Mouse (Mus musculus): ENCODE results near the gene Fibp. TPM values are rescaled to one million over a fixed set of nuclear protein-coding genes. Genes with fewer than 3 reads are reported as not detected.
A peak's percentile ranks its signal among the peaks of the same experiment; 100 is the strongest.
"Not testable (repeated sequence)": the region's sequence is repeated elsewhere in the genome, so short reads cannot be mapped to it uniquely, and the experiment has no call there.

Fibp gene
- polyA plus RNA-seq, 1 experiment = 37.7 TPM

GRCm38 (mm10) chr19:5486771-5487170 is 26.4 kb downstream of the Fibp start:
- Histone ChIP-seq H3K9me3 (replicated peaks; ENCODE audit: control insufficient read depth, insufficient read depth, low read length, poor library complexity, severe bottlenecking) (no peaks in the 10 kb centered on the region), H3K36me3 (ENCODE audit: control insufficient read depth, insufficient read depth, low read length, poor library complexity, severe bottlenecking) (0 out of 2 replicates have a peak, but pooled peaks cover 2% of the 10 kb centered on the region), H3K4me1 (ENCODE audit: control insufficient read depth, insufficient read depth, low read length) (no peaks in the 10 kb centered on the region), H3K27ac (ENCODE audit: insufficient read depth, low read length) (no peak overlapping the region), H3K4me3 (ENCODE audit: low read depth, low read length) (no peak overlapping the region), H3K9ac (ENCODE audit: low read depth, poor library complexity, severe bottlenecking) (no peak overlapping the region), H3K27me3 (ENCODE audit: control insufficient read depth, insufficient read depth, low read length, poor library complexity, severe bottlenecking) (no peaks in the 10 kb centered on the region)
- TF ChIP-seq CTCF (IDR thresholded peaks at IDR 0.05; ENCODE audit: low read depth, low read length) (no peak), EP300 (IDR thresholded peaks at IDR 0.05; ENCODE audit: insufficient read depth, low read depth, low read length) (no peak), POLR2A (IDR thresholded peaks at IDR 0.05; ENCODE audit: insufficient read depth, low read length) (no peak)

GRCm38 (mm10) chr19:5487768-5488550 is 27.5 kb downstream of the Fibp start, which contains the start of gene Mus81:
Gene Mus81, minus strand, starts transcription at chr19:5488402.
- H3K4me3 ChIP-seq (ENCODE audit: low read depth, low read length) = peak within 1 kb of the TSS; percentile 67
- peak within 1 kb of the TSS; percentile 90 for H3K27ac ChIP-seq (ENCODE audit: insufficient read depth, low read length)
- H3K9me3 ChIP-seq (replicated peaks; ENCODE audit: control insufficient read depth, insufficient read depth, low read length, poor library complexity, severe bottlenecking) = no peaks in the 10 kb centered on the region
- TF ChIP-seq EP300 (IDR thresholded peaks at IDR 0.05; ENCODE audit: insufficient read depth, low read depth, low read length) (0 out of 2 replicates have a peak, but pooled peaks have one; percentile 57), CTCF (IDR thresholded peaks at IDR 0.05; ENCODE audit: low read depth, low read length) (peak; percentile 88), POLR2A (IDR thresholded peaks at IDR 0.05; ENCODE audit: insufficient read depth, low read length) (peak; percentile 61)
- H3K27me3 ChIP-seq (ENCODE audit: control insufficient read depth, insufficient read depth, low read length, poor library complexity, severe bottlenecking) = no peaks in the 10 kb centered on the region
- no peaks in the 10 kb centered on the region for H3K4me1 ChIP-seq (ENCODE audit: control insufficient read depth, insufficient read depth, low read length)
- H3K36me3 ChIP-seq (ENCODE audit: control insufficient read depth, insufficient read depth, low read length, poor library complexity, severe bottlenecking) = peaks cover 7% of the 10 kb centered on the region
- peak within 1 kb of the TSS; percentile 41 for H3K9ac ChIP-seq (ENCODE audit: low read depth, poor library complexity, severe bottlenecking)

- peak overlapping the region; percentile 41 for H3K9ac ChIP-seq (ENCODE audit: low read depth, poor library complexity, severe bottlenecking)
- peak overlapping the region; percentile 90 for H3K27ac ChIP-seq (ENCODE audit: insufficient read depth, low read length)
- TF ChIP-seq EP300 (IDR thresholded peaks at IDR 0.05; ENCODE audit: insufficient read depth, low read depth, low read length) (0 out of 2 replicates have a peak, but pooled peaks have one; percentile 30), POLR2A (IDR thresholded peaks at IDR 0.05; ENCODE audit: insufficient read depth, low read length) (no peak), CTCF (IDR thresholded peaks at IDR 0.05; ENCODE audit: low read depth, low read length) (no peak)
- peak overlapping the region; percentile 61 for H3K4me3 ChIP-seq (ENCODE audit: low read depth, low read length)
- no peaks in the 10 kb centered on the region for H3K27me3 ChIP-seq (ENCODE audit: control insufficient read depth, insufficient read depth, low read length, poor library complexity, severe bottlenecking)
- H3K4me1 ChIP-seq (ENCODE audit: control insufficient read depth, insufficient read depth, low read length) = peaks cover 2% of the 10 kb centered on the region
- H3K9me3 ChIP-seq (replicated peaks; ENCODE audit: control insufficient read depth, insufficient read depth, low read length, poor library complexity, severe bottlenecking) = no peaks in the 10 kb centered on the region
- H3K36me3 ChIP-seq (ENCODE audit: control insufficient read depth, insufficient read depth, low read length, poor library complexity, severe bottlenecking) = peaks cover 14% of the 10 kb centered on the region
Observed at GRCm38 (mm10) chr19:5488878-5489571, 28.6 kb downstream of the Fibp start.

- H3K4me3 ChIP-seq (ENCODE audit: low read depth, low read length) = not testable (repeated sequence)
Observed at GRCm38 (mm10) chr19:5489721-5490120, 29.3 kb downstream of the Fibp start.

GRCm38 (mm10) chr19:5490313-5490897 is 30.0 kb downstream of the Fibp start, which contains the start of gene Cfl1:
Gene Cfl1, plus strand, starts transcription at chr19:5490455.
- Histone ChIP-seq H3K4me3 (ENCODE audit: low read depth, low read length) (peak within 1 kb of the TSS; percentile 85), H3K4me1 (ENCODE audit: control insufficient read depth, insufficient read depth, low read length) (peaks cover 5% of the 10 kb centered on the region), H3K9me3 (replicated peaks; ENCODE audit: control insufficient read depth, insufficient read depth, low read length, poor library complexity, severe bottlenecking) (no peaks in the 10 kb centered on the region), H3K27ac (ENCODE audit: insufficient read depth, low read length) (peak within 1 kb of the TSS; percentile 79), H3K27me3 (ENCODE audit: control insufficient read depth, insufficient read depth, low read length, poor library complexity, severe bottlenecking) (no peaks in the 10 kb centered on the region), H3K36me3 (ENCODE audit: control insufficient read depth, insufficient read depth, low read length, poor library complexity, severe bottlenecking) (peaks cover 18% of the 10 kb centered on the region), H3K9ac (ENCODE audit: low read depth, poor library complexity, severe bottlenecking) (peak within 1 kb of the TSS; percentile 58)
- TF ChIP-seq EP300 (IDR thresholded peaks at IDR 0.05; ENCODE audit: insufficient read depth, low read depth, low read length) (peak; percentile 71; the same call in 1 of the 2 replicates), POLR2A (IDR thresholded peaks at IDR 0.05; ENCODE audit: insufficient read depth, low read length) (peak; percentile 85), CTCF (IDR thresholded peaks at IDR 0.05; ENCODE audit: low read depth, low read length) (no peak)

More at GRCm38 (mm10) chr19:5489721-5490120, 29.3 kb downstream of the Fibp start:
- Histone ChIP-seq H3K27ac (ENCODE audit: insufficient read depth, low read length) (peak overlapping the region; percentile 37; the same call in 1 of the 2 replicates), H3K36me3 (ENCODE audit: control insufficient read depth, insufficient read depth, low read length, poor library complexity, severe bottlenecking) (peaks cover 17% of the 10 kb centered on the region)
- H3K9ac ChIP-seq (ENCODE audit: low read depth, poor library complexity, severe bottlenecking); H3K4me1 ChIP-seq (ENCODE audit: control insufficient read depth, insufficient read depth, low read length); H3K9me3 ChIP-seq (replicated peaks; ENCODE audit: control insufficient read depth, insufficient read depth, low read length, poor library complexity, severe bottlenecking); H3K27me3 ChIP-seq (ENCODE audit: control insufficient read depth, insufficient read depth, low read length, poor library complexity, severe bottlenecking): not testable (repeated sequence)

Data from ES-Bruce4 (cell line).